Mouse (Mus musculus) intestine, embryonic 16.5 days (tissue): ENCODE results near the gene Slc22a3. TPM values are rescaled to one million over a fixed set of nuclear protein-coding genes. Genes with fewer than 3 reads are reported as not detected.

Experiments used
- ATAC-seq: fragments of 200-750 bp; cut with Nextera tagmentation; 2 replicates; pipeline ENCODE4 v1.8.0; 2017; ENCODE audit warnings: moderate TSS enrichment, moderate library complexity
- H3K27ac ChIP-seq: fragments of 300-500 bp; sonication (generic); 2 replicates; pipeline ENCODE4 v1.5.1; 2014; ENCODE audit warnings: mild to moderate bottlenecking, low read length
- H3K27me3 ChIP-seq: fragments of 300-500 bp; sonication (generic); replicated peaks from 2 replicates; pipeline ENCODE4 v1.6.1; 2014; ENCODE audit warnings: low read length, control low read depth, mixed read lengths; ENCODE audit not compliant: control insufficient read depth, insufficient read depth
- H3K36me3 ChIP-seq: fragments of 300-500 bp; sonication (generic); 2 replicates; pipeline ENCODE4 v1.6.1; 2014; ENCODE audit warnings: low read length, control low read depth; ENCODE audit not compliant: control insufficient read depth, insufficient read depth
- H3K4me1 ChIP-seq: fragments of 300-500 bp; sonication (generic); 2 replicates; pipeline ENCODE4 v1.6.1; 2014; ENCODE audit warnings: low read length, control low read depth, mixed read lengths; ENCODE audit not compliant: control insufficient read depth, insufficient read depth
- H3K4me2 ChIP-seq: fragments of 300-500 bp; sonication (generic); 2 replicates; pipeline ENCODE4 v1.6.1; 2014; ENCODE audit warnings: low read depth, low read length, control low read depth
- H3K4me3 ChIP-seq: fragments of 300-500 bp; sonication (generic); 2 replicates; pipeline ENCODE4 v1.5.1; 2014; ENCODE audit warnings: mild to moderate bottlenecking, low read length
- H3K9ac ChIP-seq: fragments of 300-500 bp; sonication (generic); 2 replicates; pipeline ENCODE4 v1.6.1; 2014; ENCODE audit warnings: low read depth, low read length
- H3K9me3 ChIP-seq: fragments of 300-500 bp; sonication (generic); 2 replicates; pipeline ENCODE4 v1.6.1; 2016; ENCODE audit warnings: low read length, control low read depth; ENCODE audit not compliant: control insufficient read depth
- WGBS: fragments of 180-500 bp; shearing (Covaris S2); extraction: QIAGEN DNeasy Blood & Tissue Kit; methylation state at CpG from one replicate; pipeline ENCODE4 v1.1.7; 2014; 5-methylcytosine and 5-hydroxymethylcytosine counted together
- polyA plus RNA-seq: library from polyadenylated mRNA; unstranded; fragments of >200 nt; fragmentation: Nextera tagmentation; extraction: Ambion mirVana; gene quantifications from 2 replicates; pipeline ENCODE4 v1.2.1, GENCODE M21; 2015

Slc22a3 gene
- polyA plus RNA-seq, 1 experiment from 2014 or later, result 0.27 TPM

- Histone ChIP-seq H3K9me3 (no peaks in the 10 kb centered on the region), H3K9ac (no peak overlapping the region), H3K4me2 (no peak overlapping the region), H3K27me3 (no peaks in the 10 kb centered on the region), H3K36me3 (no peaks in the 10 kb centered on the region), H3K4me1 (no peaks in the 10 kb centered on the region), H3K4me3 (no peak overlapping the region), H3K27ac (no peak overlapping the region)
- WGBS, result 75% methylated on average over 3 of the region's 3 CpGs
- no peak for ATAC-seq
Measured at GRCm38 (mm10) chr17:12474509-12475083, 32.9 kb downstream of the Slc22a3 start.

GRCm38 (mm10) chr17:12472547-12472946 lies 35.0 kb downstream of the Slc22a3 start:
- no peaks in the 10 kb centered on the region for H3K36me3 ChIP-seq
- H3K4me2 ChIP-seq, result no peak overlapping the region
- no peaks in the 10 kb centered on the region for H3K9me3 ChIP-seq
- no peak overlapping the region for H3K9ac ChIP-seq
- ATAC-seq, result no peak
- no peak overlapping the region for H3K4me3 ChIP-seq
- no peaks in the 10 kb centered on the region for H3K4me1 ChIP-seq
- no peak overlapping the region for H3K27ac ChIP-seq
- H3K27me3 ChIP-seq, result no peaks in the 10 kb centered on the region

DNA sequence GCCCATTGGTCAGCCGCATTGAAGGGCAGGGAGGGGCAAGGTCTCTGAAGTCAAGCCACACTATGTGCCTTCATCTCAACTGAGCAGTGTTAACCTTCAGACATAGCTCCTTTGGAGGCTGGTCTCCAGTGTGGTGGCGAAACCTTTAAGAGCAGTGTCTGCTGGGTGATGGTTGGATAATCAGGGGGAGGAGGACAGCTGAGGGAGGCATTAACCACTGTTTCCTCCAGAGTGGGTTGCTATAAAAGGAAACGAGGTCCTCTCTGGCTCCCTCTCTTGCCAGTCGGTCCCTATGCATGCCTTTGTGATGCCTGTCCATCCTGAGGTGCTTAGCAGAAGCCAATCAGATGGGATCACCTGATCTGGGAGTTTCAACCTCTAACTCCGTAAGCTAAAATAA lies 38.8 kb downstream of the Slc22a3 start:
- H3K27ac ChIP-seq, result no peak overlapping the region
- H3K4me1 ChIP-seq, result no peaks in the 10 kb centered on the region
- H3K9ac ChIP-seq, result no peak overlapping the region
- H3K9me3 ChIP-seq, result no peaks in the 10 kb centered on the region
- 79% methylated on average over 5 of the region's 5 CpGs for WGBS
- no peak overlapping the region for H3K4me3 ChIP-seq
- no peak overlapping the region for H3K4me2 ChIP-seq
- ATAC-seq, result no peak
- H3K36me3 ChIP-seq, result no peaks in the 10 kb centered on the region
- no peaks in the 10 kb centered on the region for H3K27me3 ChIP-seq

- H3K9me3 ChIP-seq, result no peaks in the 10 kb centered on the region
- no peaks in the 10 kb centered on the region for H3K27me3 ChIP-seq
- H3K4me3 ChIP-seq, result no peak overlapping the region
- H3K4me2 ChIP-seq, result no peak overlapping the region
- no peak for ATAC-seq
- H3K36me3 ChIP-seq, result no peaks in the 10 kb centered on the region
- no peak overlapping the region for H3K27ac ChIP-seq
- no peaks in the 10 kb centered on the region for H3K4me1 ChIP-seq
- no peak overlapping the region for H3K9ac ChIP-seq
- WGBS, result 73% methylated on average over 3 of the region's 3 CpGs
Measured at GRCm38 (mm10) chr17:12467642-12468041, 39.9 kb downstream of the Slc22a3 start.

- H3K4me2 ChIP-seq, result no peak overlapping the region
- H3K9ac ChIP-seq, result no peak overlapping the region
- H3K9me3 ChIP-seq, result no peaks in the 10 kb centered on the region
- WGBS, result 66% methylated on average over 4 of the region's 4 CpGs
- H3K4me1 ChIP-seq, result no peaks in the 10 kb centered on the region
- no peak for ATAC-seq
- H3K4me3 ChIP-seq, result no peak overlapping the region
- no peaks in the 10 kb centered on the region for H3K36me3 ChIP-seq
- no peaks in the 10 kb centered on the region for H3K27me3 ChIP-seq
- H3K27ac ChIP-seq, result no peak overlapping the region
Measured at GRCm38 (mm10) chr17:12466501-12467000, 41.0 kb downstream of the Slc22a3 start.

- ATAC-seq, result no peak
- H3K36me3 ChIP-seq, result no peaks in the 10 kb centered on the region
- no peak overlapping the region for H3K4me2 ChIP-seq
- H3K9ac ChIP-seq, result no peak overlapping the region
- no peak overlapping the region for H3K4me3 ChIP-seq
- H3K27ac ChIP-seq, result no peak overlapping the region
- no peaks in the 10 kb centered on the region; the same call in 1 of the 2 replicates for H3K9me3 ChIP-seq
- no peaks in the 10 kb centered on the region for H3K27me3 ChIP-seq
- no peaks in the 10 kb centered on the region for H3K4me1 ChIP-seq
Measured at GRCm38 (mm10) chr17:12461168-12461567, 46.3 kb downstream of the Slc22a3 start.

- Histone ChIP-seq H3K4me3 (no peak overlapping the region), H3K36me3 (no peaks in the 10 kb centered on the region), H3K4me2 (no peak overlapping the region), H3K9me3 (no peaks in the 10 kb centered on the region), H3K9ac (no peak overlapping the region), H3K27me3 (no peaks in the 10 kb centered on the region), H3K4me1 (peaks cover 5% of the 10 kb centered on the region; the same call in 1 of the 2 replicates), H3K27ac (no peak overlapping the region)
- 86% methylated on average over 5 of the region's 5 CpGs for WGBS
- ATAC-seq, result no peak
Measured at GRCm38 (mm10) chr17:12455143-12455790, 52.2 kb downstream of the Slc22a3 start.

- H3K4me2 ChIP-seq, result no peak overlapping the region
- H3K9me3 ChIP-seq, result no peaks in the 10 kb centered on the region
- H3K27ac ChIP-seq, result no peak overlapping the region
- no peaks in the 10 kb centered on the region for H3K27me3 ChIP-seq
- H3K9ac ChIP-seq, result no peak overlapping the region
- 89% methylated on average over 6 of the region's 6 CpGs for WGBS
- ATAC-seq, result no peak
- H3K4me1 ChIP-seq, result peaks cover 5% of the 10 kb centered on the region; the same call in 1 of the 2 replicates
- H3K36me3 ChIP-seq, result no peaks in the 10 kb centered on the region
- H3K4me3 ChIP-seq, result no peak overlapping the region
Measured at GRCm38 (mm10) chr17:12453691-12454090, 53.8 kb downstream of the Slc22a3 start.

- no peaks in the 10 kb centered on the region for H3K27me3 ChIP-seq
- H3K4me1 ChIP-seq, result peaks cover 5% of the 10 kb centered on the region; the same call in 1 of the 2 replicates
- ATAC-seq, result peak; percentile 56; the same call in 1 of the 2 replicates
- H3K4me2 ChIP-seq, result no peak overlapping the region
- H3K9ac ChIP-seq, result no peak overlapping the region
- H3K27ac ChIP-seq, result no peak overlapping the region
- H3K36me3 ChIP-seq, result no peaks in the 10 kb centered on the region
- 46% methylated on average over 11 of the region's 11 CpGs for WGBS
- no peaks in the 10 kb centered on the region for H3K9me3 ChIP-seq
- no peak overlapping the region for H3K4me3 ChIP-seq
Measured at GRCm38 (mm10) chr17:12452862-12453531, 54.5 kb downstream of the Slc22a3 start.
